Mouse (Mus musculus) stomach, postnatal 0 days (tissue): ENCODE measurements around the gene Nr5a2.

ENCODE experiments used
- CTCF ChIP-seq: IDR thresholded peaks from 2 replicates; pipeline ENCODE4 v1.5.1; 2016; ENCODE audit warnings: antibody characterized with exemption, low read depth, mild to moderate bottlenecking, moderate library complexity
- EP300 ChIP-seq: optimal IDR thresholded peaks from 2 replicates; pipeline ENCODE3; 2016; ENCODE audit warnings: antibody characterized with exemption

- no peak for TF ChIP-seq CTCF
- TF ChIP-seq EP300 = no peak
Measured at GRCm38 (mm10) chr1:136895877-136896276, 64.4 kb downstream of the Nr5a2 start.
